Mouse (Mus musculus) Muller cell, postnatal 12 days (primary cell): ENCODE measurements at regions not wholly inside any gene's neighbourhood (a gene's known extent, or its start where the extent isn't known, plus 50 kb on each side); places are given as distances from the start of the nearest gene placed in this dataset.
A peak's percentile ranks its signal among the peaks of the same experiment; 100 is the strongest.

Experiments used
- DNase-seq: peaks from one replicate; pipeline ENCODE4 v3.0.0-alpha.2; 2015; ENCODE audit errors: inconsistent ontology term

DNA sequence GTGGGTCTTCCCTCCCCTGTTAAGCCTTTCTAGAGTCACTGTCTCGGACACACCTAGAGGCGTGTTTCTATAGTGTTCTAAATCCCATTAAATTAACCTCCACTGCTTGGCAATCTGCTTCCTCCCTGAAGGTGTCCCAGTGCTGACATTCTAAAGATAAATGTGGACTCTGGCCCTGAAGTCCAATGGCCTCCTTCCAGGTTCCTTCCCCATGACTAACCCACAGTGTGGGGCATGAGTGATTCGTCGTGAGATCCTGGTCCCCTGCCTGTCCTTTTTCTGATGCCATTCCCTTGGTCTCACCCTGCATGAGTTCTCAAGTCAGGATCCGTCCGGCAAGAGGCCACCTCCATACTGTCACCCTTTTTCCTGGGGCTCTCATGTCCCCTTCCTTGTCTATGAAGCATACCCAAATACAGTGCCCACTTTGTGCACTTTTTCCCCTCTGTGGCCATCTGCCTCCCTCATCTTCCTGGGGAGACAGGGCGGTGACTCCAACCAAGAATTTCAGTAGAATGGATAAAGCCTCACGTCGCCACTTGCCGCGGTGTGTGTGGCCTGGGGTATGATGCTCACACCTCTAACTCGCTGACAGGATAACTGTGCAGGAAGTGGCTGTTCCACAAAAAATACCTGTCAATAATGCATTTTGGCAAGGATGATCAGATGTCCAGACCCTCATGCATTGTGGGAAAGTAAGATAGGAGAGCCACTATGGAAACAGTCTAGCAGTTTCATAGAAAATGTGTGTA is 152.9 kb downstream of the Gm9376 start:
- no peak for DNase-seq

DNA sequence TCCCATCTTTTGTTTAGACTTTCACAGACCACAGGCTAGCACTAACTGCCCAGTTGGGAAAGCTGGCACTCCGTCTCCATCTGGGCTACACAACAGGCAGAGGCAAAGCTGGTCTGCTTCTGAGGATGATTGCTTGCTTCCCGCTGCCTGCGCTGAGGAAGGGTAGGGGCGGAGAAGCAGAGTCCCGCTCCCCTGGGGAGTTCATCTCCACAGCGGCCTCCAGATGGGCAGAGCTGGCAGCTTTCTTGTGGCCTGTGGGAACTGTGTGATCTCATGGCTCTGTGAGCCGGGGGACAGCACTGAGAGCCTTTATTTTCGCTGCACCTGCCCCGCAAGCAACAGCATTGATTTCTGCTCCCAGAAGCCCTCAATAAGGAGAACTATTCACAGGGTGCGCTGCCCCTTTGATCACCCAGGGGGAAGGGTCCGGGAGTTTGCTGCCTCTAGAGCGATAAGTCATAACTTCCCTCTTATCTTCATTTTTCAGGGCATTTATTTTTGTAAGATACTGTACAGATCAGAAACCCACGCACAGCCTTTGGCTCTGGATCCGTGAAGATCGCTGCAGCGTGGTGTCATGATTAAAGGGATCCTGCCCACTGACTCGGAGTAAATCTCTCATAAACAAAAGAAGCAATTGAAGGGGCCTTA is 155.7 kb downstream of the Gm9376 start:
- DNase-seq: peak; percentile 60

DNA sequence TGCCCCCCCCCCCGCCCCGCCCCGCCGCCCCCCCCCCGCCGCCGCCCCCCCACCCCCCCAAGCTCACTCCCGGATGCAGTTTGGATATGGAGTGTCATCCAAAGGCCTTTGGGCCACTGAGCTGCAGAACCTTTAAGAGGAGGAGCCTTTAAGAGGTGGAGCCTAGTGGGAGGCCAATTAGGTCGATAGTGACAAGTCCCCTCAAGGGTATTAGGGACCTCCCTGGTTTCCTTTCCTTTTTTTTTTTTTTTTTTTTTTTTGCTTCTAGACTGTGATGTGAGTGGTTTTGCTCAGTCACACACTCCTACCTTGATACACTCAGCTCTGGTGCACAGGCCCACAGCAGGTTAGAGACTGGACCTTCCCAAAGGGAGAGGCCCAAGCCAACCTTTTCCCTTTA is 156.5 kb downstream of the Gm9376 start:
- DNase-seq: no peak

DNA sequence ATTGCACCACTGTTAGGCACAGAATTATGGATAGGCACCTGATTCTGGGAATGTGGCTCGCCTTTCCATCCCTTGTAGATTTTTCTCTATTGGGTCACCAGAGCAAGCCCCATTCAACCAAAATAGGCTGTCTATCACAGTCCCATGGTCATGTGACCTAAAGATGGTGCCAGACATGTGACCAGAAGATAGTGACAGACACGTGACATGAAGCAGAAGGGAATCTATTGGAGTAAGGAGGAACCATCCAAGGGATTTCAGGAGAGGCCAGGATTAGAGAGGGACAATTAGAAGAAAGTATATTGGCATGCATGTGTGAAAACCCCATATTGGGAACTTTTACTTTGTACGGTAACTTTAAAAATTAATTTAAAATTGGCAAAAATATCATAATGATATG is 159.8 kb downstream of the Gm9376 start:
- no peak for DNase-seq

DNA sequence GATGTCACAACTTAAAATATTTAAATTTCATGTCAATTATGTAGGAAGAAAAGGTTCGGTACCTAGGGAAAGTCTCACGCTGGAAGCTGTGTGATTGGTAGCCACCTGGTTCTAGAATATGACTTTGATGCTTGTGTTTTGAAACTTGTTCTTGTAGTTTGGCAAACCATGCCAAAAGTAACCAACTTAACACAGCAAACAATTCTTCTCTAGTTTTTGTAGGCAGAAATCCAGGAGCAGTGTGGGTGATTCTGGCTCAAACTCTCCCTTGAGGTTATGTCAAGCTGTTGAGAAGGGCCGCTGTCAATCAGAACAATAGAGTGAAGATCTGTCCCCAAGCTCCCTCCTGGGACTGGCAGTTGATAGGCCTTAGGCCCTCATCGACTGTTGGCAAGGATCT is 163.5 kb downstream of the Gm9376 start:
- DNase-seq: peak; percentile 7

DNA sequence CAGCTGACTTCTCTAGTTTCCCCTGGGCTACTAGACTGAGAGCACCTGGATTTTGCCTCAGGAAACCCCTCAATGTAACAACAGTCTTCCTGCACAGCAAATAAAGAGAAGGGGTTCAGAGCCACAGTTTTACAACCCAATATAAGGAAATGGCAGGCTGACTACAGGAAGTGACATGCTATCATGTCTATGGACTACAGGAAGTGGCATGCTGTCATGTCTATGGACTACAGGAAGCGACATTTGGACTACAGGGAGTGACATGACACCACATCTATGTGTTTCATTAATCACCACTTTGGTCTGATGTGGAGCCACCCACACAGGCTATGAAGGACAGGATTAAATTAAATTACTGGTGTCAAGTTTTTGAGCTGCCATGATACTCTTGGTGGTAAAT is 164.0 kb downstream of the Gm9376 start:
- no peak for DNase-seq

DNA sequence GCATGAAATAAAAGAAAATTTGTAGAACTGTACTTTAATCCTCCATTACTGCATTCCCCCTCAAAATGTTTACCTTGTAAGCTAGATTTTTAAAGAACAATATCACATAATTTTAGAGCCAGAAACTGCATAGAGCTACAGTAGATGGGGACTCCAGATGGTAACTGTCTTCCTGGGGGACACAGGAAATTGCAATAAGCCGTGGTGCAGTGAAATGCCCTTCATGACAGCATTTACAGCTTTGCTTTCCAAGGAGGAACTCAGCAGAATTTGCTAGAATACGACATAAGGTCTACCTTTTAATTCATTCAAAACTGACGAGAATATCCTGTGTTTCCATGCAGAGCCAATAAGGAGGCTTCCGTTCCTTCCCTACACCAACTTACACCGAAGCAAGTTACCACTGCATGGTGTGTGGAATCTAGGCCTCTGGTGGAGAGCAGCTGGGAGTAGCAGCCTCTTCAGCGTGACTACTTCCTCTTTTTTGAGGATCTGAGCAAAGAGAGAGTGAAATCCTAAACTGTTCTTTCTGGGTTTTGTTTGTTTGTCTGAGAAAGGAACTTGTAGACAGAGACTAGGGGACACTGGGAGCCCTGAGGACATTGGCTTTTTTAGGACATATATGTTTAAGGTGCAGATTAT is 164.6 kb downstream of the Gm9376 start:
- no peak for DNase-seq
